Mouse (Mus musculus) testis, postnatal 10 days (tissue): Measurements from ENCODE around the gene Ephb1.

Experiments
- DNase-seq: peaks from one replicate; pipeline ENCODE4 v3.0.0; 2021; ENCODE audit warnings: low spot score

Ephb1 gene

GRCm38 (mm10) chr9:101908849-101909248 is 445.6 kb downstream of the Ephb1 start:
- DNase-seq: no peak

GRCm38 (mm10) chr9:101907747-101908255 is 446.7 kb downstream of the Ephb1 start:
- no peak for DNase-seq

- DNase-seq: no peak
Observed at GRCm38 (mm10) chr9:101903406-101903805, 451.1 kb downstream of the Ephb1 start.

GRCm38 (mm10) chr9:101897851-101898250 is 456.6 kb downstream of the Ephb1 start:
- no peak for DNase-seq

GRCm38 (mm10) chr9:101883295-101883694 is 471.2 kb downstream of the Ephb1 start:
- DNase-seq: no peak

GRCm38 (mm10) chr9:101877109-101877987 is 477.1 kb downstream of the Ephb1 start:
- no peak for DNase-seq

GRCm38 (mm10) chr9:101875306-101875705 is 479.2 kb downstream of the Ephb1 start:
- DNase-seq: no peak
